Mouse (Mus musculus): ENCODE data around the gene Hoxa2.

DNA sequence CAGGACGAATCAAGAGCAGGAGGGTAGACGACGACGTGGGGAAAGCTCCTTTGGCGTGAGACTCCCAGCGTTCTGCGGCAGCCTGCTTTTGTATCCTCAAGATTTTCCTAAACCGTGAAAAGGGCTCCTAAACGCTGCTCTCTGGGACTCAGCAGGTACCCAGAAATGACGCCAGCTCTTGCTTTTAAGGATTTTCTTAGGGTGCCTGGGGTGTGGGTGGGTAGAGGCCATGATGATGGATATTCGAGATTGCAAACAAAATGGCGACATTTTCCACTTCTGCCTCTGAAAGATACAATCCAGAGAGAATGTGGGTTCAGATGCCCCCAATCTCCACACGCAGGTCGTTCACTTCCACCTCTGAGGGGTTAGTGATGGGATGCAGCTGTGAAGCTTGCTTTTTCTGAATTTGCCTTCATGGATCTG is 3.1 kb upstream of the Hoxa2 start:
- no peak for TF ChIP-seq POLR2A (IDR thresholded peaks at IDR 0.05; ENCODE audit: borderline replicate concordance, low read depth, low read length)
- no peak for TF ChIP-seq CTCF (IDR thresholded peaks at IDR 0.05; ENCODE audit: low read depth, low read length)

All from bone marrow macrophage, adult 2 months (primary cell).